Mouse (Mus musculus) erythroblast, embryonic 14.5 days (primary cell): Measurements from ENCODE around the gene Elovl7.

Source experiments
- GATA1 ChIP-seq: IDR thresholded peaks from 2 replicates; pipeline ENCODE4 v1.6.1; 2012; ENCODE audit warnings: low read length, inconsistent platforms, mixed read lengths
- TAL1 ChIP-seq: IDR thresholded peaks from 3 replicates; pipeline ENCODE4 v1.6.1; 2012; ENCODE audit warnings: low read length, inconsistent platforms, mixed read lengths

- TF ChIP-seq GATA1 (no peak), TAL1 (no peak)
These were observed 9.3 kb upstream of the Elovl7 start for GRCm38 (mm10) chr13:108204857-108205256.
